Mouse (Mus musculus): ENCODE data around the gene Anapc7. TPM values are rescaled to one million over a fixed set of nuclear protein-coding genes. Genes with fewer than 3 reads are reported as not detected.
"Not testable (repeated sequence)": the region's sequence is repeated elsewhere in the genome, so short reads cannot be mapped to it uniquely, and the experiment has no call there.

Anapc7 gene
- total and polyA plus RNA-seq, 2 experiments from 2014 or later, result 33.0 to 42.0 TPM

- Histone ChIP-seq H3K27ac (ENCODE audit: low read depth, low read length) (no peak overlapping the region), H3K9ac (no peak overlapping the region), H3K9me3 (ENCODE audit: low read length) (no peaks in the 10 kb centered on the region), H3K4me1 (ENCODE audit: insufficient read depth) (no peaks in the 10 kb centered on the region), H3K36me3 (ENCODE audit: insufficient read depth) (peaks cover 64% of the 10 kb centered on the region), H3K27me3 (ENCODE audit: insufficient read depth, low read length) (no peaks in the 10 kb centered on the region), H3K4me2 (ENCODE audit: low read depth) (no peak overlapping the region), H3K4me3 (ENCODE audit: low read depth, low read length) (no peak overlapping the region)
- TF ChIP-seq CTCF (IDR thresholded peaks at IDR 0.05; ENCODE audit: low read depth), result no peak
- DNase-seq, result no peak
- no peak for ATAC-seq
- WGBS, result 96% methylated on average over 10 of the region's 10 CpGs
Measured at GRCm38 (mm10) chr5:122405537-122405936, 16.0 kb upstream of the Anapc7 start.

DNA sequence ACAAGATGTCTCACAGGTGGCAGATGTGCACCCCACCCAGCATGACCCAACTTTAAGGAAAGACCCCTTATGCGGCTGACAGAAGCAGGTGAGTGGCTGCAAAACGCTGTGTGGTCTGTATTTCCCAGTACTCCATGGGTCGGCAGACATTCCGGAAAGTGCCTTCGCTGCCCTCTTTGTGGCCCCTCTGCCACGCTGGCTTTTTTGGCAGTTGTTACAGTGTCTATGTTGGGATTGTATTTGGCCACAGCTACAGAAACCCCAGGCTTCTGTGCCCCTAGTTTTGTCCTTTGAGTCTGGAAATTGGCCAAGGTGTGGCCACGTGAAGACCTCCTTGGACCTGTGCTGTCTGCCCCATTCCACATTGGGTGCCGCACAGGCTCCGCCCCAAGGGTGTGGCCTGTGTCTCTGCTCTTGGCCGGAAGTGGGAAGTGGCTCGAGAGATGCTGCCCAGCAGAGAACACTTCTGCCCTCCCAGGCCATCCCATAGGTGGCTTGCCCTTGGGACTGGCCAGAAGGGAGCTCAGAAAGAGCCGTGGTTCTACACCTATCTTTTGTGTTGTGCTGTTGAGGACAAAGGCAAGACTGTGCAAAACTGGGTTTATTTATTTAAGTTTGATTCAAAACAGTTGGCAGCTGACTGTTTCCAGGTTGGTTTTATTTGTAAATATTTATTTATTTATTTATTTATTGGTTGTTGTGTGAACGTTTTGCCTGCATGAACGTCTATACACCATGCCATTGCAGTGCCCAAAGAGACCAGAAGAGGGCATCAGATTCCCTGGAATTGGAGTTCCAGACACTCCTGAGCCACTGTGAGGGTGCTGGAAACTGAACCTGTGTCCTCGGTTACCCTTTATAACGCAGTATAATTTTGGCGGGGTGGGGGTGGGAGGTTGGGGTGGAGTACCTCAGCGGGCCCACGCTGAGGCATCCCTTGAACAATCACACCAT is 11.5 kb upstream of the Anapc7 start:
- Histone ChIP-seq H3K4me1 (ENCODE audit: insufficient read depth) (no peaks in the 10 kb centered on the region), H3K9ac (no peak overlapping the region), H3K9me3 (ENCODE audit: low read length) (no peaks in the 10 kb centered on the region), H3K4me2 (ENCODE audit: low read depth) (no peak overlapping the region), H3K27ac (ENCODE audit: low read depth, low read length) (no peak overlapping the region), H3K27me3 (ENCODE audit: insufficient read depth, low read length) (no peaks in the 10 kb centered on the region), H3K4me3 (ENCODE audit: low read depth, low read length) (no peak overlapping the region), H3K36me3 (ENCODE audit: insufficient read depth) (peaks cover 29% of the 10 kb centered on the region)
- DNase-seq (no peak), ATAC-seq (no peak)
- no peak; the same call in 1 of the 2 replicates for TF ChIP-seq CTCF (IDR thresholded peaks at IDR 0.05; ENCODE audit: low read depth)
- WGBS, result 87% methylated on average over 19 of the region's 19 CpGs

GRCm38 (mm10) chr5:122411892-122412291 is 9.6 kb upstream of the Anapc7 start:
- H3K4me3 ChIP-seq (ENCODE audit: low read depth, low read length), result no peak overlapping the region
- no peaks in the 10 kb centered on the region for H3K27me3 ChIP-seq (ENCODE audit: insufficient read depth, low read length)
- no peaks in the 10 kb centered on the region for H3K4me1 ChIP-seq (ENCODE audit: insufficient read depth)
- no peak for ATAC-seq
- peaks cover 9% of the 10 kb centered on the region; the same call in 1 of the 2 replicates for H3K36me3 ChIP-seq (ENCODE audit: insufficient read depth)
- WGBS, result 86% methylated on average over 5 of the region's 5 CpGs
- H3K9me3 ChIP-seq (ENCODE audit: low read length), result no peaks in the 10 kb centered on the region
- no peak overlapping the region for H3K9ac ChIP-seq
- H3K4me2 ChIP-seq (ENCODE audit: low read depth), result no peak overlapping the region
- no peak for TF ChIP-seq CTCF (IDR thresholded peaks at IDR 0.05; ENCODE audit: low read depth)
- no peak for DNase-seq
- H3K27ac ChIP-seq (ENCODE audit: low read depth, low read length), result no peak overlapping the region

GRCm38 (mm10) chr5:122412826-122413225 is 8.7 kb upstream of the Anapc7 start:
- no peak for ATAC-seq
- Histone ChIP-seq H3K27me3 (ENCODE audit: insufficient read depth, low read length) (no peaks in the 10 kb centered on the region), H3K36me3 (ENCODE audit: insufficient read depth) (0 out of 2 replicates have a peak, but pooled peaks cover under 1% of the 10 kb centered on the region), H3K27ac (ENCODE audit: low read depth, low read length) (no peak overlapping the region), H3K4me3 (ENCODE audit: low read depth, low read length) (no peak overlapping the region), H3K4me1 (ENCODE audit: insufficient read depth) (no peaks in the 10 kb centered on the region), H3K9me3 (ENCODE audit: low read length) (no peaks in the 10 kb centered on the region), H3K4me2 (ENCODE audit: low read depth) (no peak overlapping the region), H3K9ac (no peak overlapping the region)
- DNase-seq, result no peak
- 70% methylated on average over 6 of the region's 6 CpGs for WGBS
- TF ChIP-seq CTCF (IDR thresholded peaks at IDR 0.05; ENCODE audit: low read depth), result no peak

- 82% methylated on average over 5 of the region's 5 CpGs for WGBS
- DNase-seq, result no peak
Measured at GRCm38 (mm10) chr5:122414351-122414750, 7.1 kb upstream of the Anapc7 start.

GRCm38 (mm10) chr5:122415465-122415864 is 6.0 kb upstream of the Anapc7 start:
- H3K27ac ChIP-seq (ENCODE audit: low read depth, low read length), result no peak overlapping the region

More at GRCm38 (mm10) chr5:122414351-122414750, 7.1 kb upstream of the Anapc7 start:
- Histone ChIP-seq H3K9me3 (ENCODE audit: low read length) (no peaks in the 10 kb centered on the region), H3K4me3 (ENCODE audit: low read depth, low read length) (no peak overlapping the region), H3K27me3 (ENCODE audit: insufficient read depth, low read length) (no peaks in the 10 kb centered on the region), H3K36me3 (ENCODE audit: insufficient read depth) (no peaks in the 10 kb centered on the region), H3K9ac (no peak overlapping the region), H3K4me1 (ENCODE audit: insufficient read depth) (no peaks in the 10 kb centered on the region), H3K4me2 (ENCODE audit: low read depth) (no peak overlapping the region), H3K27ac (ENCODE audit: low read depth, low read length) (no peak overlapping the region)
- TF ChIP-seq CTCF (IDR thresholded peaks at IDR 0.05; ENCODE audit: low read depth), result no peak
- no peak for ATAC-seq

GRCm38 (mm10) chr5:122420676-122421075 is 817 bp upstream of the Anapc7 start:
- not testable (repeated sequence) for ATAC-seq; H3K4me1 ChIP-seq (ENCODE audit: insufficient read depth); H3K27ac ChIP-seq (ENCODE audit: low read depth, low read length); H3K36me3 ChIP-seq (ENCODE audit: insufficient read depth); DNase-seq; H3K9ac ChIP-seq; H3K27me3 ChIP-seq (ENCODE audit: insufficient read depth, low read length); H3K4me3 ChIP-seq (ENCODE audit: low read depth, low read length); H3K9me3 ChIP-seq (ENCODE audit: low read length); H3K4me2 ChIP-seq (ENCODE audit: low read depth)
- 71% methylated on average over 4 of the region's 4 CpGs for WGBS

More at GRCm38 (mm10) chr5:122415465-122415864, 6.0 kb upstream of the Anapc7 start:
- Histone ChIP-seq H3K4me3 (ENCODE audit: low read depth, low read length) (no peak overlapping the region), H3K9ac (no peak overlapping the region), H3K27me3 (ENCODE audit: insufficient read depth, low read length) (no peaks in the 10 kb centered on the region), H3K9me3 (ENCODE audit: low read length) (no peaks in the 10 kb centered on the region), H3K36me3 (ENCODE audit: insufficient read depth) (no peaks in the 10 kb centered on the region), H3K4me2 (ENCODE audit: low read depth) (no peak overlapping the region), H3K4me1 (ENCODE audit: insufficient read depth) (no peaks in the 10 kb centered on the region)
- WGBS, result 90% methylated on average over 12 of the region's 12 CpGs
- DNase-seq, result no peak
- no peak for TF ChIP-seq CTCF (IDR thresholded peaks at IDR 0.05; ENCODE audit: low read depth)
- no peak for ATAC-seq

Measured in forebrain, postnatal 0 days (tissue).